Mouse (Mus musculus) liver, embryonic 15.5 days (tissue): Measurements from ENCODE around the gene Rufy3. TPM values are rescaled to one million over a fixed set of nuclear protein-coding genes. Genes with fewer than 3 reads are reported as not detected.

ENCODE experiments used
- ATAC-seq: fragments of 200-750 bp; cut with Nextera tagmentation; 2 replicates; pipeline ENCODE4 v1.8.0; 2017; ENCODE audit warnings: moderate number of reproducible peaks, mild to moderate bottlenecking, moderate library complexity; ENCODE audit not compliant: insufficient read depth
- H3K27ac ChIP-seq: fragments of 300-500 bp; sonication (generic); replicated peaks from 2 replicates; pipeline ENCODE4 v1.5.1; 2015; ENCODE audit warnings: mild to moderate bottlenecking, inconsistent platforms
- H3K27me3 ChIP-seq: fragments of 300-500 bp; sonication (generic); 2 replicates; pipeline ENCODE4 v1.6.1; 2015; ENCODE audit warnings: mild to moderate bottlenecking, inconsistent platforms
- H3K36me3 ChIP-seq: fragments of 300-500 bp; sonication (generic); replicated peaks from 2 replicates; pipeline ENCODE4 v1.6.1; 2015; ENCODE audit warnings: moderate library complexity, mild to moderate bottlenecking, inconsistent platforms
- H3K4me1 ChIP-seq: fragments of 300-500 bp; sonication (generic); replicated peaks from 2 replicates; pipeline ENCODE4 v1.6.1; 2015; ENCODE audit warnings: inconsistent platforms
- H3K4me2 ChIP-seq: fragments of 300-500 bp; sonication (generic); 2 replicates; pipeline ENCODE4 v1.6.1; 2015; ENCODE audit warnings: moderate library complexity, mild to moderate bottlenecking, inconsistent platforms
- H3K4me3 ChIP-seq: fragments of 300-500 bp; sonication (generic); replicated peaks from 2 replicates; pipeline ENCODE4 v1.5.1; 2015; ENCODE audit warnings: mild to moderate bottlenecking, inconsistent platforms
- H3K9ac ChIP-seq: fragments of 300-500 bp; sonication (generic); 2 replicates; pipeline ENCODE4 v1.6.1; 2015; ENCODE audit warnings: moderate library complexity, mild to moderate bottlenecking, inconsistent platforms
- H3K9me3 ChIP-seq: fragments of 300-500 bp; sonication (generic); replicated peaks from 2 replicates; pipeline ENCODE4 v1.6.1; 2016; ENCODE audit warnings: inconsistent platforms
- WGBS: fragments of 180-500 bp; shearing (Covaris S2); methylation state at CpG from one replicate; pipeline ENCODE4 v1.1.7; 2015; ENCODE audit warnings: mixed read lengths; ENCODE audit not compliant: insufficient replicate concordance; 5-methylcytosine and 5-hydroxymethylcytosine counted together
- polyA plus RNA-seq: library from polyadenylated mRNA; unstranded; fragments of >200 nt; fragmentation: Nextera tagmentation; extraction: Ambion mirVana; gene quantifications from 2 replicates; pipeline ENCODE4 v1.2.1, GENCODE M21; 2015

The Rufy3 gene
- polyA plus RNA-seq, 1 experiment from 2014 or later: 4.5 TPM

DNA sequence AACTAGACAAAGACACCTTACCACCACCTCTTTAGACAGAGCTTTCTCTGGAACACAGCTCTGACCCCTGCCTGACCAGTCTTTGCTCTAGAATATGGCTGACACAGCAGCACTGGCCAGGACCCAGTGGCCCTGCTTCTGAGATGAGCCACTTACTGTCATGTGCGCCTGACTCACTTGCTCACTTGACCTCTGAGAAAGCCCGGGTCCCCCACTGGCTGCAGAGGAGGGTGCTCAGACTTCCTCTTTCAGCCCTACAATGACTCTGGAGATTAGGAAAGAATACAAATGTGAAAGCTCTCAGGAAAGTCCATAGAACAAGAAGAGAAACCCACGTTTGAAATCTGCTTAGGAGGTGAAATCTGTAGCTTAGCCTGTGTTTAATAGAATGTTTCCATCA lies 66.0 kb downstream of the Rufy3 start:
- no peak overlapping the region for H3K4me3 ChIP-seq
- ATAC-seq: no peak
- no peak overlapping the region for H3K27ac ChIP-seq

GRCm38 (mm10) chr5:88631545-88631944 lies 66.7 kb downstream of the Rufy3 start:
- H3K36me3 ChIP-seq: peaks cover 6% of the 10 kb centered on the region; the same call in 1 of the 2 replicates
- no peak overlapping the region for H3K4me3 ChIP-seq
- ATAC-seq: no peak
- H3K4me1 ChIP-seq: peaks cover 28% of the 10 kb centered on the region
- no peak overlapping the region for H3K4me2 ChIP-seq
- no peak overlapping the region for H3K9ac ChIP-seq
- H3K9me3 ChIP-seq: no peaks in the 10 kb centered on the region
- peak overlapping the region; percentile 38; the same call in 1 of the 2 replicates for H3K27ac ChIP-seq
- H3K27me3 ChIP-seq: no peaks in the 10 kb centered on the region
- WGBS: 74% methylated on average over 5 of the region's 5 CpGs

More for the DNA sequence above, 66.0 kb downstream of the Rufy3 start:
- peaks cover 6% of the 10 kb centered on the region; the same call in 1 of the 2 replicates for H3K36me3 ChIP-seq
- peaks cover 30% of the 10 kb centered on the region for H3K4me1 ChIP-seq
- no peak overlapping the region for H3K4me2 ChIP-seq
- H3K9ac ChIP-seq: no peak overlapping the region
- H3K9me3 ChIP-seq: no peaks in the 10 kb centered on the region
- H3K27me3 ChIP-seq: no peaks in the 10 kb centered on the region
- WGBS: 30% methylated on average over 3 of the region's 3 CpGs

- Histone ChIP-seq H3K27ac (no peak overlapping the region), H3K4me3 (no peak overlapping the region), H3K4me1 (peaks cover 21% of the 10 kb centered on the region), H3K9ac (no peak overlapping the region), H3K4me2 (no peak overlapping the region), H3K9me3 (no peaks in the 10 kb centered on the region), H3K36me3 (peaks cover 14% of the 10 kb centered on the region), H3K27me3 (no peaks in the 10 kb centered on the region)
- 75% methylated on average over 9 of the region's 9 CpGs for WGBS
- ATAC-seq: no peak
Measured at GRCm38 (mm10) chr5:88632463-88632862, 67.6 kb downstream of the Rufy3 start.

DNA sequence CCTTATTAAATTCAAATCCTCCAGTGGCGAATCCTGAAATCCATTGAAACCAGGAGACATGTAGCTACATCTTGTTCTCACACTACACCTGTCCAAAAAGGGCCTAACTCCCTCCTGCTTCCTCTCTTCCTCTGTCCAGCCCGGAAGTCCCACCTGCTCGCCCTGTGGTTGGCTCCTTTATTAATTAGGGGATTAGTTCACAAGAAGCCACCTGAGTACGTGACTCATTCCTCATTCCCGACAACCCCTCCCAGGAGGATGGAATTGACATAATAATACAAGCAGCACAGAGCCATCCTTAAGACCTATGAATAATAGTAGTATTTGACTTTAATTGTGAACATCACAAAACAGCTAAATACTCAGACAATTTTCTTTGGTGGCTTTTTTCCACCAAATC lies 69.2 kb downstream of the Rufy3 start:
- H3K9ac ChIP-seq: no peak overlapping the region
- no peaks in the 10 kb centered on the region for H3K9me3 ChIP-seq
- no peak for ATAC-seq
- no peak overlapping the region for H3K27ac ChIP-seq
- peaks cover 5% of the 10 kb centered on the region; the same call in 1 of the 2 replicates for H3K4me1 ChIP-seq
- peaks cover 17% of the 10 kb centered on the region for H3K36me3 ChIP-seq
- no peak overlapping the region for H3K4me3 ChIP-seq
- H3K27me3 ChIP-seq: no peaks in the 10 kb centered on the region
- WGBS: 79% methylated on average over 5 of the region's 5 CpGs
- H3K4me2 ChIP-seq: no peak overlapping the region

- H3K27ac ChIP-seq: no peak overlapping the region
- peaks cover 28% of the 10 kb centered on the region for H3K36me3 ChIP-seq
- H3K4me2 ChIP-seq: no peak overlapping the region
- H3K27me3 ChIP-seq: no peaks in the 10 kb centered on the region
- WGBS: 56% methylated on average over 9 of the region's 9 CpGs
- ATAC-seq: peak; percentile 34; the same call in 1 of the 2 replicates
- H3K9me3 ChIP-seq: no peaks in the 10 kb centered on the region
- no peak overlapping the region for H3K9ac ChIP-seq
- peaks cover 7% of the 10 kb centered on the region for H3K4me1 ChIP-seq
- H3K4me3 ChIP-seq: no peak overlapping the region
Measured at GRCm38 (mm10) chr5:88642786-88643185, 77.9 kb downstream of the Rufy3 start.

- Histone ChIP-seq H3K4me1 (peaks cover 8% of the 10 kb centered on the region), H3K36me3 (peaks cover 33% of the 10 kb centered on the region), H3K4me3 (no peak overlapping the region), H3K9me3 (no peaks in the 10 kb centered on the region), H3K9ac (no peak overlapping the region), H3K27me3 (no peaks in the 10 kb centered on the region), H3K4me2 (no peak overlapping the region), H3K27ac (no peak overlapping the region)
- 74% methylated on average over 9 of the region's 9 CpGs for WGBS
- no peak for ATAC-seq
Measured at GRCm38 (mm10) chr5:88643491-88643890, 78.7 kb downstream of the Rufy3 start.

GRCm38 (mm10) chr5:88644901-88645300 lies 80.1 kb downstream of the Rufy3 start:
- H3K36me3 ChIP-seq: peaks cover 37% of the 10 kb centered on the region
- no peak for ATAC-seq
- H3K27ac ChIP-seq: no peak overlapping the region
- 60% methylated on average over 2 of the region's 2 CpGs for whole genome bisulfite sequencing
- H3K4me2 ChIP-seq: no peak overlapping the region
- H3K9me3 ChIP-seq: no peaks in the 10 kb centered on the region
- H3K4me3 ChIP-seq: no peak overlapping the region
- no peak overlapping the region for H3K9ac ChIP-seq
- no peaks in the 10 kb centered on the region for H3K27me3 ChIP-seq
- peaks cover 22% of the 10 kb centered on the region for H3K4me1 ChIP-seq

DNA sequence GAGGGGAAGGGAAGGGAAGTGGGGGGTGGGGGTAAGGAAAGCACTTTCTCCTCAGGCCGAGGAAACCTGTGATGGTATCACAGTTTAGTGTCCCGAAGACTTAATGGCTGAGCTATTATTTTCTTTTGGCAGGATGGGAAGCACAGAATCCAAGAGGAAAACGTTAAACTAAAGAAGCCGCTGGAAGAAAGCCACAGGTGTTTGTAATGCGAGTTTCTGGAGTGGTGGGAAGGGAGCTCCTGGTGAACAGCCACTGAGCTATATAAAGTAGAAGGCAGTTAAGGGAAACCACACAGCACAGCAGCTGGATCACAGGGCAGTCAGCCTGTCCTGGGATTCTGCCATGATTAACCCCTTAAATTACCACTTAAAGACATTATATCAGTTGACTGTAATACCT lies 80.6 kb downstream of the Rufy3 start:
- Histone ChIP-seq H3K4me1 (peaks cover 26% of the 10 kb centered on the region), H3K9me3 (no peaks in the 10 kb centered on the region), H3K27ac (no peak overlapping the region), H3K4me2 (no peak overlapping the region), H3K9ac (no peak overlapping the region), H3K36me3 (peaks cover 37% of the 10 kb centered on the region), H3K4me3 (no peak overlapping the region), H3K27me3 (no peaks in the 10 kb centered on the region)
- 50% methylated on average over 5 of the region's 5 CpGs for WGBS
- no peak for ATAC-seq

DNA sequence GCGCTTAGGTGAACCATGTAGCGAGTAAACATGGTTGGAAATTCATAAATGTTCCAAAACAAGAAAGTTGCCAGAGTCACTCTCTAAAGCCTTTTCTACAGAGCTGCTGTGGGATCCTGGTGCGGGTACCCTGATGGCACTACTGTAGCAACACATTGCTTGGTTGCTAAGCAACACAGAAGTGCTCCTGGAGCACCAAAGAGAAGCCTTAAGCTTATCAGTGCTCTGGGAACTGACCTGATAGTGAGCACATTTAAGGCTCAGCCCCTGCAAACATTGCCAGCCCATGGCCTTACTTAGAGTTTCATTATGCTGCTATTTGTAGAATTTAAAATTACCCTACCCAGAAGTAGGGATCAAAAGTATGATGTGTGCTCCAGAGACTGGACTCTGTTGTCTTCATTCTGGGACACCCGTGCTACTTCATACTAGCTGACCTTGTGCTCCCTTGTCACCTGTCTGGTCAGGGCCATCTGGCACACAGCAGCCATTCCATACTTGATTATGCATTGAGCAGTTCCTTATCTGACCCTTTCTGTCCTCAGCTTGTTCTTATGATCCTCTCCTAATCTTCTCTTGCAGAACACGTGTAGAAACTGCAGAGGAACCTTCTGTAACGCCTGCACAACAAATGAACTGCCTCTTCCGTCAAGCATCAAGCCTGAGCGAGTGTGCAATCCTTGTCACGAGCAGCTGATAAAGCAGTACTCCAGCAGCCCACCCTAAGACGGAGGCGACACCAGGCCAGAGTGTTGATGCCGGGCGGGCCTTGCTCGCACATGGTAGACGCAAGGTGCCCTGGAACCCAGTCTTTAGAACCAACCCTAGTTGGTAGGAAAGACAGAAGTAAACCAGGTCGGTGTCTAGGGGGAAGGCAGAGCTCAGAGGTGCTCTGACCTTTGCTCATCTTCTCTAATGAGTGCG lies 84.7 kb downstream of the Rufy3 start:
- ATAC-seq: peak; percentile 82
- Histone ChIP-seq H3K36me3 (peaks cover 41% of the 10 kb centered on the region), H3K9ac (no peak overlapping the region), H3K4me1 (peaks cover 20% of the 10 kb centered on the region), H3K4me3 (no peak overlapping the region), H3K9me3 (no peaks in the 10 kb centered on the region), H3K27ac (peak overlapping the region; percentile 19; the same call in 1 of the 2 replicates), H3K4me2 (no peak overlapping the region), H3K27me3 (no peaks in the 10 kb centered on the region)
- WGBS: 46% methylated on average over 17 of the region's 17 CpGs

DNA sequence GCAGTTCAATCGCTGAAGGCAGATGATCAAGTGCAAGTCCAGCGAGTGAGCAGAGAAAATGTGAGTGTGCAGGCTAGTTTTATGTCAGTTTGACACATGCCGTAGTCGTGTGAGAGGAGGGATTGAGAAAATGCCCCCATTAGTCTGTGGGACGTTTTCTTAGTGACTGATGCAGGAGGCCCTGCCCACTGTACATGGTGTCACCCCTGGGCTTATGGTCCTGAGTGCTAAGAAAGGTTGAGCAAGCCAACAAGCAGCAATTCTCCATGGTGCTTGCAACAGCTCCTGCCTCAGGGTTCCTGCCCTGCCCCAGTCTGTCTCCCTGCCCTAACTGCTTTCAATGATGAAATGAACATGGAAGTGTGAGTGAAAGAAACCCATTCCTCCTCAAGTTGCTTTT lies 87.7 kb downstream of the Rufy3 start:
- peaks cover 31% of the 10 kb centered on the region for H3K36me3 ChIP-seq
- ATAC-seq: no peak
- no peak overlapping the region for H3K9ac ChIP-seq
- H3K4me3 ChIP-seq: no peak overlapping the region
- no peaks in the 10 kb centered on the region for H3K27me3 ChIP-seq
- WGBS: 61% methylated on average over 5 of the region's 5 CpGs
- no peaks in the 10 kb centered on the region for H3K9me3 ChIP-seq
- H3K4me1 ChIP-seq: peaks cover 20% of the 10 kb centered on the region
- no peak overlapping the region for H3K4me2 ChIP-seq
- no peak overlapping the region for H3K27ac ChIP-seq

DNA sequence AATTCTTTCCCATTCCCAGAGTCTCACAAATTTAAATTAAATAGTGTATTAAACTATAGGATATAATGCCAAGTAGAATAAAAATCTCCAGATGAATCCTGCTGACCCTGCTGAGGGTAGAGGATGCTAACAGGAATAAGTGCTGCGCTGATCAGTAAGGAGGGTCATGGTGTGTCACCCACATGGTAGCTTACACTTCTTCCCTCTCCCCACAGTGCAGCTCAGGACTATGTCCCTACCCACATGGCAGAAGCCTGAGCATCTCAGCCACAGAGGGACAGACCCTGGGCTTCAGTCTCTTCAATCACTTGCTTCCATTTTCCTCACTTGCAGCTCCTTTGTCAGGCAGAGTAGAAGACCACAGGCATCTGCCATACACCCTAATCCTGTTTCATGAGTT lies 93.0 kb downstream of the Rufy3 start:
- Histone ChIP-seq H3K36me3 (peaks cover 54% of the 10 kb centered on the region), H3K9me3 (no peaks in the 10 kb centered on the region), H3K9ac (no peak overlapping the region), H3K4me3 (no peak overlapping the region), H3K4me1 (no peaks in the 10 kb centered on the region), H3K27me3 (no peaks in the 10 kb centered on the region), H3K27ac (no peak overlapping the region), H3K4me2 (no peak overlapping the region)
- 75% methylated on average over 1 of the region's 1 CpGs for WGBS
- ATAC-seq: no peak
